Mouse (Mus musculus): Measurements from ENCODE around the gene Gm8909. TPM values are rescaled to one million over a fixed set of nuclear protein-coding genes. Genes with fewer than 3 reads are reported as not detected.

Gene Gm8909
- polyA plus RNA-seq, 1 experiment from 2014 or later, result not detected

Other genes with a start within 250 kb of the Gm8909 start
- 37.8 and 47.7 TPM in 2 replicates for gene Abcf1, start 198.8 kb downstream of the Gm8909 start, polyA plus RNA-seq (2015; fragmentation: Nextera tagmentation; extraction: Ambion mirVana)
- 9.5 and 10.8 TPM in 2 replicates for gene Gnl1, start 188.7 kb downstream of the Gm8909 start, polyA plus RNA-seq (2015; fragmentation: Nextera tagmentation; extraction: Ambion mirVana)
- gene Prr3, start 188.3 kb downstream of the Gm8909 start, polyA plus RNA-seq (2015; fragmentation: Nextera tagmentation; extraction: Ambion mirVana), result 6.1 and 6.3 TPM in 2 replicates
- gene H2-T24, start 148.0 kb downstream of the Gm8909 start, polyA plus RNA-seq (2015; fragmentation: Nextera tagmentation; extraction: Ambion mirVana), result 4.6 and 5.4 TPM in 2 replicates
- gene H2-T23, start 135.7 kb downstream of the Gm8909 start, polyA plus RNA-seq (2015; fragmentation: Nextera tagmentation; extraction: Ambion mirVana), result 113 and 120 TPM in 2 replicates
- gene H2-T22, start 125.8 kb downstream of the Gm8909 start, polyA plus RNA-seq (2015; fragmentation: Nextera tagmentation; extraction: Ambion mirVana), result 16.2 and 17.1 TPM in 2 replicates
- gene Gm6034, start 125.6 kb downstream of the Gm8909 start, polyA plus RNA-seq (2015; fragmentation: Nextera tagmentation; extraction: Ambion mirVana), result not detected in 2 replicates
- 0.12 TPM in 1 of 2 replicates, not detected in the other for gene Gm11127, start 110.2 kb downstream of the Gm8909 start, polyA plus RNA-seq (2015; fragmentation: Nextera tagmentation; extraction: Ambion mirVana)
- gene Gm19684, start 46.9 kb downstream of the Gm8909 start, polyA plus RNA-seq (2015; fragmentation: Nextera tagmentation; extraction: Ambion mirVana), result not detected in 2 replicates
- gene Gm7030, start 39.1 kb downstream of the Gm8909 start, polyA plus RNA-seq (2015; fragmentation: Nextera tagmentation; extraction: Ambion mirVana), result not detected in 2 replicates
- gene H2-T3, start 21.8 kb upstream of the Gm8909 start, polyA plus RNA-seq (2015; fragmentation: Nextera tagmentation; extraction: Ambion mirVana), result not detected in 2 replicates
- 53.2 and 55.1 TPM in 2 replicates for gene Rpp21, start 89.5 kb upstream of the Gm8909 start, polyA plus RNA-seq (2015; fragmentation: Nextera tagmentation; extraction: Ambion mirVana)
- 2.7 and 3.6 TPM in 2 replicates for gene Trim39, start 103.7 kb upstream of the Gm8909 start, polyA plus RNA-seq (2015; fragmentation: Nextera tagmentation; extraction: Ambion mirVana)
- gene H2-M10.2, start 118.0 kb upstream of the Gm8909 start, polyA plus RNA-seq (2015; fragmentation: Nextera tagmentation; extraction: Ambion mirVana), result not detected in 2 replicates
- not detected in 2 replicates for gene H2-M10.1, start 157.6 kb upstream of the Gm8909 start, polyA plus RNA-seq (2015; fragmentation: Nextera tagmentation; extraction: Ambion mirVana)
- gene H2-M10.3, start 199.9 kb upstream of the Gm8909 start, polyA plus RNA-seq (2015; fragmentation: Nextera tagmentation; extraction: Ambion mirVana), result not detected in 2 replicates